Mouse (Mus musculus): ENCODE data around the gene Asb1.

The Asb1 gene

DNA sequence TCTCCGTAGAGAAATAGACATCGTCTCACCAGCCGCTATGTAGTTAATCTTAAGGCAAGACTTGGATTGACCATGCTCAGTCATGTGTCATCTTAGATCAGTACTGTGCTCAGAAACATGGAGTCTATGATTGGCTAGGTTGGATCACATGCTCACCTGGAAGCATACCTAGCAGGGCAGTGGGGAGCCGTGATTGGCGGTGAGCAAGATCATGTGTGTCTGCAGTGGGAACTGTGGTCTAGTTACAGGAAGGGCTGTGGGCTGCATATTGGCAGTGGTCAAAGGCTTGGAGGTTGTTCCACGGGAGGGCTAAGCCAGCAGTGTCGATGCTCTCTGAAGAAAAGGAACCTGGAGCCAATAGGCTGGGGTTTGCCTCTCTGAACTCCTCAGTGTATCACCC, 66.4 kb downstream of the Asb1 start:
- DNase-seq (ENCODE audit: low read depth, low spot score), result no peak

DNA sequence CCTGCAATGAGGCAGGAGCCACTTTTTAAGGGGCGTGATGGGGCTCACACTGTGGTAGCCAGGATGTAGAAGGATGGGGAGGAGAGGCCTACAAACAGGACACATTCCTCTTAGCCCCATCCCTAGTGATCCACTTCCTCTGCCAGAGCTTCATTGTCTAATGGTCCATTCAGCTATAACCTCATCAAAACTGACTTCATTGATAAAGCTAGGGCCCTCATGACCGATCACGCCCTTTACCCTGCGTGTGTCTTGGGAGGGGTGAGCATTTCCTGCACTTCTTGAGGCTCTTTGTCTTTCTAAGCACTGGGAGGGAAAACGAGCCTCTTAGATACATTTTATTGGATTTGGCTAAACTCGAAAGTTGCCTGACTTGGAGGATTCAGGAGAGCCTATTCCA, 66.8 kb downstream of the Asb1 start:
- no peak for DNase-seq (ENCODE audit: low read depth, low spot score)

Measured in A20 (cell line).